8 mouse cellular contexts compared by ENCODE assay signal in genomic region chr9:85749922-85750509, GRCm38 (mm10). TPM values are rescaled to one million over a fixed set of nuclear protein-coding genes. Genes with fewer than 3 reads are reported as not detected.
DNase-seq lines count a peak whose midpoint lies in the region; ATAC-seq and TF ChIP-seq lines count a peak whose summit lies in the region.

No protein-coding gene starts in this region.

- DNase-seq in heart, embryonic 10.5 days (ENCODE audit: low spot score): peak; percentile 78
- DNase-seq in heart, postnatal 36 days: no peak
- peak; percentile 63 for DNase-seq in large intestine, adult 2 months (ENCODE audit: low read depth, low spot score)
- no peak for DNase-seq in thymus, postnatal 14 days
- no peak for DNase-seq in layer of hippocampus, adult 8-10 months (ENCODE audit: low spot score in 2 of 2)

- peak overlapping the region; percentile 62 for H3K4me2 ChIP-seq in midbrain, embryonic 12.5 days (replicated peaks)

- peaks cover 13% of the 10 kb centered on the region for H3K4me1 ChIP-seq in heart, embryonic 10.5 days
- no peaks in the 10 kb centered on the region for H3K4me1 ChIP-seq in ES-Bruce4 (ENCODE audit: control insufficient read depth, insufficient read depth, low read length)
- peaks cover 16% of the 10 kb centered on the region for H3K4me1 ChIP-seq in midbrain, embryonic 12.5 days

- H3K9ac ChIP-seq in ES-Bruce4 (ENCODE audit: low read depth, poor library complexity, severe bottlenecking): peak overlapping the region; percentile 91
- peak overlapping the region; percentile 98 for H3K9ac ChIP-seq in midbrain, embryonic 12.5 days (replicated peaks)

- no peak for TF ChIP-seq POLR2A in ES-Bruce4 (IDR thresholded peaks at IDR 0.05; ENCODE audit: insufficient read depth, low read length)

- H3K9me3 ChIP-seq in heart, embryonic 10.5 days: no peaks in the 10 kb centered on the region
- no peaks in the 10 kb centered on the region for H3K9me3 ChIP-seq in ES-Bruce4 (replicated peaks; ENCODE audit: control insufficient read depth, insufficient read depth, low read length, poor library complexity, severe bottlenecking)
- H3K9me3 ChIP-seq in midbrain, embryonic 12.5 days: no peaks in the 10 kb centered on the region

- H3K4me3 ChIP-seq in heart, embryonic 10.5 days: peak overlapping the region; percentile 83
- H3K4me3 ChIP-seq in ES-Bruce4 (ENCODE audit: low read depth, low read length): peak overlapping the region; percentile 81
- H3K4me3 ChIP-seq in midbrain, embryonic 12.5 days: peak overlapping the region; percentile 96

- H3K27me3 ChIP-seq in heart, embryonic 10.5 days (ENCODE audit: insufficient read depth, poor library complexity, severe bottlenecking): no peaks in the 10 kb centered on the region
- H3K27me3 ChIP-seq in ES-Bruce4 (ENCODE audit: control insufficient read depth, insufficient read depth, low read length, poor library complexity, severe bottlenecking): no peaks in the 10 kb centered on the region
- H3K27me3 ChIP-seq in midbrain, embryonic 12.5 days: no peaks in the 10 kb centered on the region

- WGBS in heart, embryonic 10.5 days: 32% methylated on average over 5 of the region's 5 CpGs
- 4% methylated on average over 5 of the region's 5 CpGs for WGBS in large intestine, adult 2 months
- 24% methylated on average over 5 of the region's 5 CpGs for WGBS in midbrain, embryonic 12.5 days

- peak overlapping the region; percentile 99 for H3K27ac ChIP-seq in heart, embryonic 10.5 days
- peak overlapping the region; percentile 9 for H3K27ac ChIP-seq in ES-Bruce4 (ENCODE audit: insufficient read depth, low read length)
- H3K27ac ChIP-seq in midbrain, embryonic 12.5 days (replicated peaks): peak overlapping the region; percentile 99

- ATAC-seq in erythroid progenitor cell, adult 5-6 weeks (replicated peaks; ENCODE audit: low FRiP score, poor library complexity, severe bottlenecking): peak; percentile 78
- ATAC-seq in midbrain, embryonic 12.5 days (ENCODE audit: low FRiP score, low read depth): no peak

- TF ChIP-seq EP300 in ES-Bruce4 (IDR thresholded peaks at IDR 0.05; ENCODE audit: insufficient read depth, low read depth, low read length): no peak

- intact Hi-C loops in heart, postnatal 36 days (cut with DNase I): loop anchor here (10.0 kb wide), 1 partner anchor 825 kb away; the partner anchor contains the start of genes Pgm3 and Rwdd2a

- H3K36me3 ChIP-seq in heart, embryonic 10.5 days: no peaks in the 10 kb centered on the region
- H3K36me3 ChIP-seq in ES-Bruce4 (ENCODE audit: control insufficient read depth, insufficient read depth, low read length, poor library complexity, severe bottlenecking): peaks cover 3% of the 10 kb centered on the region; the same call in 1 of the 2 replicates
- H3K36me3 ChIP-seq in midbrain, embryonic 12.5 days: no peaks in the 10 kb centered on the region

- no peak for TF ChIP-seq CTCF in ES-Bruce4 (IDR thresholded peaks at IDR 0.05; ENCODE audit: low read depth, low read length)

RNA-seq across cellular contexts. Expression of gene Ibtk, which starts 0.9 kb away (rescaled TPM):
- 27.5 and 30.7 TPM in 2 replicates for polyA plus RNA-seq in heart, embryonic 10.5 days (2016; fragmentation: Nextera tagmentation; extraction: Ambion mirVana)
- total RNA-seq in heart, postnatal 36 days (2021): 10 to 100 TPM; 33.9 to 37.8 TPM
- 44.0 and 47.9 TPM in 2 replicates for polyA plus RNA-seq in ES-Bruce4 (2011; ENCODE audit: insufficient read depth, insufficient read length, low read depth, missing spikeins)
- total RNA-seq in erythroid progenitor cell, adult 5-6 weeks (2015; ENCODE audit: low replicate concordance): 60.9 and 66.7 TPM in 2 replicates
- total RNA-seq in erythroid progenitor cell, adult 5-6 weeks (2017; ENCODE audit: low replicate concordance): 132 and 138 TPM in 2 replicates
- 5.8 and 7.4 TPM in 2 replicates for polyA plus RNA-seq in large intestine, adult 2 months (2012; rRNA removed)
- 42.9 and 45.1 TPM in 2 replicates for polyA plus RNA-seq in midbrain, embryonic 12.5 days (2016; fragmentation: Nextera tagmentation; extraction: Ambion mirVana)
- 10 to 100 TPM; 25.5 to 27.6 (median 26.6) TPM for total RNA-seq in layer of hippocampus, adult 8-10 months (2022)

Comparison
In these comparisons a context has a peak if more than half of its experiments do, and no peak if none do; other contexts are left out.
1. DNase-seq: peak in heart, embryonic 10.5 days (single experiment) and large intestine, adult 2 months (single experiment); none in heart, postnatal 36 days (0 of 2), thymus, postnatal 14 days (single experiment) and layer of hippocampus, adult 8-10 months (0 of 2).
2. H3K27ac ChIP-seq: peak in every context shown above with its lines; median percentile 99 in heart, embryonic 10.5 days; 99 in midbrain, embryonic 12.5 days; 9 in ES-Bruce4.
3. Peak in every context shown above with its lines, with median percentiles within 50 percentile points of each other: H3K4me3 ChIP-seq.